Mouse (Mus musculus) myocyte (in vitro differentiated cells): Measurements from ENCODE around the gene Mip. TPM values are rescaled to one million over a fixed set of nuclear protein-coding genes. Genes with fewer than 3 reads are reported as not detected.
A peak's percentile ranks its signal among the peaks of the same experiment; 100 is the strongest.

Experiments used
- H3K27me3 ChIP-seq: one replicate; pipeline ENCODE4 v1.6.1; 2011; ENCODE audit not compliant: control insufficient read depth, insufficient read depth, insufficient read length
- H3K36me3 ChIP-seq: one replicate; pipeline ENCODE4 v1.6.1; 2011; ENCODE audit not compliant: control insufficient read depth, insufficient read depth
- H3K4me2 ChIP-seq: one replicate; pipeline ENCODE4 v1.6.1; 2011; ENCODE audit warnings: low read depth, control low read depth
- H3K4me3 ChIP-seq: one replicate; pipeline ENCODE4 v1.5.1; 2011; ENCODE audit warnings: mild to moderate bottlenecking, control low read depth, moderate library complexity
- H3K79me2 ChIP-seq: one replicate; pipeline ENCODE4 v1.6.1; 2011; ENCODE audit not compliant: control insufficient read depth, insufficient read depth
- H3ac ChIP-seq: one replicate; pipeline ENCODE4 v1.6.1; 2011; ENCODE audit not compliant: control insufficient read depth, insufficient read length
- CEBPB ChIP-seq: IDR thresholded peaks from 2 replicates; pipeline ENCODE4 v1.6.1; 2011; ENCODE audit warnings: mild to moderate bottlenecking, moderate library complexity; ENCODE audit not compliant: poor library complexity, insufficient read depth, severe bottlenecking
- E2F4 ChIP-seq: IDR thresholded peaks from one replicate; pipeline ENCODE4 v1.6.1; 2011; ENCODE audit warnings: mild to moderate bottlenecking, control low read depth, moderate library complexity; ENCODE audit not compliant: insufficient read depth
- MAX ChIP-seq: IDR thresholded peaks from one replicate; pipeline ENCODE4 v1.6.1; 2011; ENCODE audit warnings: low read depth, mild to moderate bottlenecking, control low read depth
- MYOD1 ChIP-seq, 3 experiments: IDR thresholded peaks; one replicate each; pipeline ENCODE4 v1.6.1; 2011; ENCODE audit warnings: control low read depth in 2 of 3, low read depth in 2 of 3, mild to moderate bottlenecking in 2 of 3, moderate library complexity in 1 of 3; ENCODE audit not compliant: insufficient read length in 2 of 3, control insufficient read depth in 1 of 3
- MYOG ChIP-seq, 3 experiments: IDR thresholded peaks; one replicate each; pipeline ENCODE4 v1.6.1; 2011; ENCODE audit warnings: control low read depth in 2 of 3, low read depth in 2 of 3, mild to moderate bottlenecking in 2 of 3; ENCODE audit not compliant: insufficient read length in 2 of 3, control insufficient read depth in 1 of 3, insufficient read depth in 1 of 3
- POLR2A ChIP-seq: IDR thresholded peaks from one replicate; pipeline ENCODE4 v1.6.1; 2011; ENCODE audit warnings: low read depth, mild to moderate bottlenecking, control low read depth, moderate library complexity; ENCODE audit not compliant: insufficient read length
- POLR2AphosphoS2 ChIP-seq: IDR thresholded peaks from one replicate; pipeline ENCODE4 v1.6.1; 2011; ENCODE audit warnings: low read depth, control low read depth; ENCODE audit not compliant: insufficient read length
- REST ChIP-seq: IDR thresholded peaks from one replicate; pipeline ENCODE4 v1.6.1; 2011; ENCODE audit warnings: mild to moderate bottlenecking, control low read depth, moderate library complexity; ENCODE audit not compliant: insufficient read depth, insufficient read length
- SRF ChIP-seq: IDR thresholded peaks from one replicate; pipeline ENCODE4 v1.6.1; 2011; ENCODE audit warnings: low read depth; ENCODE audit not compliant: control insufficient read depth, insufficient read length
- TCF12 ChIP-seq: IDR thresholded peaks from one replicate; pipeline ENCODE4 v1.6.1; 2011; ENCODE audit warnings: mild to moderate bottlenecking, control low read depth; ENCODE audit not compliant: poor library complexity, insufficient read depth, severe bottlenecking
- TCF3 ChIP-seq: IDR thresholded peaks from one replicate; pipeline ENCODE4 v1.6.1; 2011; ENCODE audit warnings: low read depth, control low read depth; ENCODE audit not compliant: insufficient read length
- USF1 ChIP-seq: IDR thresholded peaks from one replicate; pipeline ENCODE4 v1.6.1; 2011; ENCODE audit warnings: low read depth, mild to moderate bottlenecking, control low read depth, moderate library complexity
- polyA plus RNA-seq: library from polyadenylated mRNA; unstranded; fragments of >200 nt; fragmentation: generic; extraction: Trizol; gene quantifications from one replicate; pipeline ENCODE4 v1.2.1, GENCODE M21; 2012; ENCODE audit warnings: missing spikeins

Gene Mip
- polyA plus RNA-seq, 1 experiment: not detected

DNA sequence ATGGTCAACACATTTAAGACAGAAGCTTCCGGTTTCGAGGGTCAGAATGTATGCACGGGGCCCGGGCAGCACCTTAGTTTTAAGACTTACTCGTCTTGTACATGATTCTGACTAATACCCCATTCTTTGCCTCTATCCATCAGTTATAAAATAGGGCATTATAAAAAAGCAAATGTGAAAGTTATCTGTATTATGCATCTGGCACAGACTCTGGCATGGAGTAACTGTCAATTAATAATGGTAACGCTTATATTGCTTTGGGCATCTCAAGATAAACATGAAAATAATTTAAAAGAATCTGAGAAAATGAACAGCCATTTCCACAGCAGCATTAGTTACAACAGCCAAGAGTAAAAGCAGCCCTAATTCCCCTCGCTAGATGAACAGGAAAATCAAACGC, 2.4 kb downstream of the Mip start:
- no peak overlapping the region for H3K4me2 ChIP-seq
- H3ac ChIP-seq: no peak overlapping the region
- no peaks in the 10 kb centered on the region for H3K36me3 ChIP-seq
- no peak overlapping the region for H3K4me3 ChIP-seq
- no peaks in the 10 kb centered on the region for H3K27me3 ChIP-seq
- TF ChIP-seq TCF12 (no peak), POLR2A (no peak), SRF (no peak), CEBPB (no peak), REST (no peak), MAX (no peak), MYOD1 (IDR thresholded peaks at IDR 0.05; ENCODE audit: control insufficient read depth in 1 of 3, insufficient read length in 2 of 3, low read depth in 2 of 3) (no peak), E2F4 (no peak), POLR2AphosphoS2 (no peak), TCF3 (no peak), USF1 (no peak), MYOG (IDR thresholded peaks at IDR 0.05; ENCODE audit: control insufficient read depth in 1 of 3, insufficient read depth in 1 of 3, insufficient read length in 2 of 3, low read depth in 2 of 3) (no peak)
- H3K79me2 ChIP-seq: no peaks in the 10 kb centered on the region

- Histone ChIP-seq H3K4me2 (no peak overlapping the region), H3ac (no peak overlapping the region), H3K27me3 (no peaks in the 10 kb centered on the region), H3K36me3 (no peaks in the 10 kb centered on the region), H3K79me2 (no peaks in the 10 kb centered on the region), H3K4me3 (no peak overlapping the region)
- TF ChIP-seq SRF (no peak), MYOD1 (IDR thresholded peaks at IDR 0.05; ENCODE audit: control insufficient read depth in 1 of 3, insufficient read length in 2 of 3, low read depth in 2 of 3) (no peak), E2F4 (no peak), REST (no peak), MYOG (IDR thresholded peaks at IDR 0.05; ENCODE audit: control insufficient read depth in 1 of 3, insufficient read depth in 1 of 3, insufficient read length in 2 of 3, low read depth in 2 of 3) (no peak), TCF3 (no peak), POLR2A (no peak), CEBPB (no peak), MAX (no peak)
Measured at GRCm38 (mm10) chr10:128230582-128230981, 4.9 kb downstream of the Mip start.

- H3K4me2 ChIP-seq: peak overlapping the region; percentile 87
- H3ac ChIP-seq: no peak overlapping the region
- H3K27me3 ChIP-seq: no peaks in the 10 kb centered on the region
- H3K4me3 ChIP-seq: peak overlapping the region; percentile 53
- H3K79me2 ChIP-seq: no peaks in the 10 kb centered on the region
- TF ChIP-seq POLR2A (no peak), REST (no peak), POLR2AphosphoS2 (no peak), TCF3 (no peak), MAX (no peak), MYOG (IDR thresholded peaks at IDR 0.05; ENCODE audit: control insufficient read depth in 1 of 3, insufficient read depth in 1 of 3, insufficient read length in 2 of 3, low read depth in 2 of 3) (no peak), E2F4 (no peak), USF1 (no peak), CEBPB (no peak), SRF (no peak), TCF12 (no peak)
- no peaks in the 10 kb centered on the region for H3K36me3 ChIP-seq
Measured at GRCm38 (mm10) chr10:128231146-128231545, 5.5 kb downstream of the Mip start.

GRCm38 (mm10) chr10:128231697-128232419, 6.2 kb downstream of the Mip start, which contains the start of gene Timeless:
Gene Timeless (plus strand): TSS chr10:128232065.
- Histone ChIP-seq H3ac (peak within 1 kb of the TSS; percentile 64), H3K27me3 (no peaks in the 10 kb centered on the region), H3K4me3 (peak within 1 kb of the TSS; percentile 53), H3K4me2 (peak within 1 kb of the TSS; percentile 89), H3K79me2 (no peaks in the 10 kb centered on the region), H3K36me3 (no peaks in the 10 kb centered on the region)
- TF ChIP-seq POLR2AphosphoS2 (peak; percentile 59), MAX (no peak), E2F4 (peak; percentile 92), TCF3 (no peak), POLR2A (peak; percentile 65)
